ENCODE assay signal across 24 mouse cellular contexts in genomic region chr16:87570334-87570733, GRCm38 (mm10). TPM values are rescaled to one million over a fixed set of nuclear protein-coding genes. Genes with fewer than 3 reads are reported as not detected.
"Had no signal": no experiment of that assay in that cellular context is flagged by ENCODE, and none has a peak within 500 bp of the region (broad histone marks: within the 10 kb centered on the region; RNA-seq: fewer than 3 reads in every experiment).

No protein-coding gene starts in this region.

- H3K9ac ChIP-seq: heart, embryonic 12.5 days; hindbrain, embryonic 12.5 days; hindbrain, embryonic 14.5 days; intestine, embryonic 15.5 days; limb, embryonic 12.5 days; liver, embryonic 13.5 days; liver, embryonic 15.5 days had no signal

- ATAC-seq: forebrain, embryonic 16.5 days; hindbrain, embryonic 16.5 days; inflammation-experienced regulatory T-cells, adult 6 months; intestine, embryonic 15.5 days; intestine, postnatal 0 days had no signal

- DNase-seq: gastrocnemius, postnatal 25 days; heart, adult 18-20 months; heart, postnatal 10 days; heart, postnatal 4 days; kidney, postnatal 10 days; liver; liver, embryonic 13.5 days had no signal

- H3K27ac ChIP-seq: gastrocnemius, adult 2 months; heart, embryonic 10.5 days; hindbrain, embryonic 10.5 days; hindbrain, embryonic 12.5 days; hindbrain, embryonic 14.5 days; intestine, embryonic 15.5 days; layer of hippocampus, adult 2 months; left cerebral cortex, adult 2 months; limb, embryonic 10.5 days; limb, embryonic 12.5 days; liver, embryonic 13.5 days; liver, embryonic 15.5 days had no signal

- H3K4me2 ChIP-seq: heart, embryonic 12.5 days; hindbrain, embryonic 12.5 days; hindbrain, embryonic 14.5 days; intestine, embryonic 15.5 days; limb, embryonic 12.5 days; liver, embryonic 11.5 days; liver, embryonic 13.5 days; liver, embryonic 15.5 days had no signal

- H3K9me3 ChIP-seq: heart, embryonic 10.5 days; heart, embryonic 12.5 days; hindbrain, embryonic 10.5 days; hindbrain, embryonic 12.5 days; intestine, embryonic 15.5 days; limb, embryonic 10.5 days; limb, embryonic 12.5 days; liver, embryonic 13.5 days; liver, embryonic 15.5 days had no signal

- H3K4me3 ChIP-seq: gastrocnemius, adult 2 months; heart, embryonic 10.5 days; heart, embryonic 12.5 days; hindbrain, embryonic 10.5 days; hindbrain, embryonic 12.5 days; intestine, embryonic 15.5 days; layer of hippocampus, adult 2 months; left cerebral cortex, adult 2 months; limb, embryonic 10.5 days; limb, embryonic 12.5 days; liver, embryonic 13.5 days; liver, embryonic 15.5 days had no signal

- H3K27me3 ChIP-seq: heart, embryonic 12.5 days; hindbrain, embryonic 12.5 days; intestine, embryonic 15.5 days; limb, embryonic 12.5 days; liver, embryonic 13.5 days; liver, embryonic 15.5 days had no signal

- H3K4me1 ChIP-seq: heart, embryonic 10.5 days; heart, embryonic 12.5 days; hindbrain, embryonic 10.5 days; hindbrain, embryonic 12.5 days; intestine, embryonic 15.5 days; limb, embryonic 12.5 days; liver, embryonic 13.5 days; liver, embryonic 15.5 days had no signal

- H3K36me3 ChIP-seq: heart, embryonic 10.5 days; heart, embryonic 12.5 days; hindbrain, embryonic 10.5 days; hindbrain, embryonic 12.5 days; intestine, embryonic 15.5 days; limb, embryonic 10.5 days; limb, embryonic 12.5 days; liver, embryonic 13.5 days; liver, embryonic 15.5 days had no signal

RNA-seq across cellular contexts. Expression of gene Map3k7cl, which starts 17.2 kb away (rescaled TPM):
- polyA plus RNA-seq: heart, embryonic 10.5 days; hindbrain, embryonic 10.5 days; hindbrain, embryonic 16.5 days; inflammation-experienced regulatory T-cells, adult 6 months; limb, embryonic 10.5 days; limb, embryonic 12.5 days; liver, embryonic 11.5 days; liver, embryonic 13.5 days; liver, embryonic 15.5 days had no signal
